Mouse (Mus musculus): ENCODE measurements at regions not wholly inside any gene's neighbourhood (a gene's known extent, or its start where the extent isn't known, plus 50 kb on each side); places are given as distances from the start of the nearest gene placed in this dataset.

DNA sequence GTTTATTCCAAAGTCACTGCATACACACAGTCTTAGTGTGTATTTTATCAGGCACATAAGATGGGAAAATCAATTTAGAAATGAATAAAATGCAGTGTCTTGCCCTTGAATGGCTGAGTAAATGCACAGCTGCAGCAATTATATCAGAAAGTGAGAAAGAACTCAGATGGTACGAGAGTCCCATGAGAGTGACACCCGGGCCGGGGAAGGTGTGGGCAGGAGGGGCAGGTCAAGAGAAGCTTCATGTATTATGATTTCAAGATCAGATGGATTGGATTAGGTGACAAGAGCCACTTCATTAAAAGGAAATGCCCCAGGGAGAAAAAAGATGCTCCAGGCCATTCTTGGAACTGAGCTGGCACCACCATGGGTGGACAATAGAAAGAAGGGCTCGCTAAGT is 138.1 kb downstream of the Iqub start:
- TF ChIP-seq CTCF (IDR thresholded peaks at IDR 0.05; ENCODE audit: low read depth) = no peak
- TF ChIP-seq EP300 (IDR thresholded peaks at IDR 0.05; ENCODE audit: low read depth) = no peak
